Comparison of ENCODE assay signal across 7 mouse cellular contexts in the genomic region with DNA sequence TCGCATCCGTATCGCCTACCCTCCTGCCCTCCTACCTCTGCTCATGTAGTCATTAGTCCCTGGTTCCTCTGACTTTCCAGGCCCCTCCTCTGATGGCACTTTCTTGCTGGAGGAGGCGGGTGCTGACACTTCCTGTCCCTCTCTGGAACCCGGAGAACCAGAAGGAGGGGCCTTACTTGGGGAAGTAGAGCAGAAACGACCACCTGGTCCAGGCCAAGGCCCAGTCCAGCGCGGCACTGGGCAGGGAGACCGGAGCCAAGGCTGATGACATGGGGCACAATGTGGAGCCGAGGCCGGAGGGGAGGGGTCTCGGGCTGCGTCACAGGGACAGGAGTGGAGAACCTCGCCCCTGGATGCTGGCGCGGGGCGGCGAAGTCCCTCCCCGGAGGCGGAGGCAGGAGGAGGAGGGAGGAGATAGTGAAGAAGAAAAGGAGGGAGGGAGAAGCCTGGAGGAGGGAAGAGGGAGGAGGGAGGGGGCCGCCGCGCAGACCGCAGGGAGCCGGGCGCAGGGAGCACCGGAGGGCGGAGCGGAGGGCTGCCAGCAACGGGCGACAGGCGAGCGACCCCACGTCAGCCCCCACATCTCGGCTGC. TPM values are rescaled to one million over a fixed set of nuclear protein-coding genes. Genes with fewer than 3 reads are reported as not detected.
DNase-seq lines count a peak whose midpoint lies in the region; ATAC-seq lines count a peak whose summit lies in the region.

A gene (plus strand): TSS at position 451 of the 592 bp plus-strand sequence.

- ATAC-seq in granulocyte monocyte progenitor cell, adult 5-6 weeks (replicated peaks; ENCODE audit: poor library complexity, severe bottlenecking): peak; percentile 81
- ATAC-seq in midbrain, embryonic 13.5 days: peak; percentile 95

- H3K4me1 ChIP-seq in limb, embryonic 10.5 days: peaks cover 41% of the 10 kb centered on the region
- peaks cover 38% of the 10 kb centered on the region for H3K4me1 ChIP-seq in midbrain, embryonic 13.5 days (replicated peaks)

- peaks cover 71% of the 10 kb centered on the region for H3K36me3 ChIP-seq in limb, embryonic 10.5 days
- peaks cover 34% of the 10 kb centered on the region for H3K36me3 ChIP-seq in midbrain, embryonic 13.5 days

- peak within 1 kb of the TSS; percentile 82 for H3K4me3 ChIP-seq in limb, embryonic 10.5 days
- peak within 1 kb of the TSS; percentile 91 for H3K4me3 ChIP-seq in midbrain, embryonic 13.5 days (replicated peaks)

- peak; percentile 91 for DNase-seq in adrenal gland, adult 8-10 months
- peak; percentile 93 for DNase-seq in embryo, embryonic 9.5 days (ENCODE audit: extremely low spot score)
- peak; percentile 80 for DNase-seq in kidney, adult 11 months
- DNase-seq in limb, embryonic 10.5 days (ENCODE audit: low spot score): peak; percentile 91
- peak; percentile 61 for DNase-seq in spleen, adult 12 weeks (ENCODE audit: low spot score)

- H3K27me3 ChIP-seq in limb, embryonic 10.5 days (ENCODE audit: low read depth, poor library complexity, severe bottlenecking): no peaks in the 10 kb centered on the region
- no peaks in the 10 kb centered on the region for H3K27me3 ChIP-seq in midbrain, embryonic 13.5 days

- no peaks in the 10 kb centered on the region for H3K9me3 ChIP-seq in limb, embryonic 10.5 days (replicated peaks)
- no peaks in the 10 kb centered on the region for H3K9me3 ChIP-seq in midbrain, embryonic 13.5 days

- H3K9ac ChIP-seq in midbrain, embryonic 13.5 days (replicated peaks): peak within 1 kb of the TSS; percentile 97

- under 1% methylated on average over 31 of the region's 35 CpGs for WGBS in limb, embryonic 10.5 days
- WGBS in midbrain, embryonic 13.5 days: under 1% methylated on average over 26 of the region's 35 CpGs

- H3K4me2 ChIP-seq in midbrain, embryonic 13.5 days (replicated peaks): peak within 1 kb of the TSS; percentile 95

- H3K27ac ChIP-seq in limb, embryonic 10.5 days: peak within 1 kb of the TSS; percentile 92
- peak within 1 kb of the TSS; percentile 97 for H3K27ac ChIP-seq in midbrain, embryonic 13.5 days

RNA-seq across cellular contexts. Expression of the gene that starts here (rescaled TPM):
- total RNA-seq in adrenal gland, adult 8-10 months (2022): 1 to 10 TPM in 3 of 4 experiments, under 1 TPM in 1; 0.90 to 1.2 (median 1.1) TPM
- 0.32 and 0.95 TPM in 2 replicates for total RNA-seq in granulocyte monocyte progenitor cell, adult 5-6 weeks (2014; fragmentation: Nextera tagmentation)
- 0.31 TPM in 1 of 2 replicates, not detected in the other for total RNA-seq in granulocyte monocyte progenitor cell, adult 5-6 weeks (2017)
- 0.58 and 0.79 TPM in 2 replicates for polyA plus RNA-seq in limb, embryonic 10.5 days (2016; fragmentation: Nextera tagmentation; extraction: Ambion mirVana)
- 8.6 and 10.1 TPM in 2 replicates for polyA plus RNA-seq in midbrain, embryonic 13.5 days (2015; fragmentation: Nextera tagmentation; extraction: Ambion mirVana)

Comparison
In these comparisons a context has a peak if more than half of its experiments do, and no peak if none do; other contexts are left out.
1. Peak in every context shown above with its lines: DNase-seq, ATAC-seq, H3K4me3 ChIP-seq and H3K27ac ChIP-seq.
2. Peak in ATAC-seq in granulocyte monocyte progenitor cell, adult 5-6 weeks; RNA of the gene not detected or under 1 TPM.
3. Peak in DNase-seq, H3K4me3 ChIP-seq and H3K27ac ChIP-seq in limb, embryonic 10.5 days; RNA of the gene not detected or under 1 TPM.